Mouse (Mus musculus) midbrain, embryonic 11.5 days (tissue): Measurements from ENCODE around the gene Elp6. TPM values are rescaled to one million over a fixed set of nuclear protein-coding genes. Genes with fewer than 3 reads are reported as not detected.

Experiments used
- ATAC-seq: fragments of 200-750 bp; cut with Nextera tagmentation; 2 replicates; pipeline ENCODE4 v1.8.0; 2017; ENCODE audit warnings: moderate TSS enrichment, moderate library complexity; ENCODE audit not compliant: low FRiP score
- DNase-seq: peaks from one replicate; pipeline ENCODE4 v3.0.0; 2015; ENCODE audit warnings: low spot score; ENCODE audit errors: missing footprints
- H3K27ac ChIP-seq: fragments of 300-500 bp; sonication (generic); 2 replicates; pipeline ENCODE4 v1.5.1; 2014; ENCODE audit warnings: low read depth, low read length
- H3K27me3 ChIP-seq: fragments of 300-500 bp; sonication (generic); 2 replicates; pipeline ENCODE4 v1.6.1; 2014; ENCODE audit warnings: mild to moderate bottlenecking, low read length, moderate library complexity, mixed read lengths; ENCODE audit not compliant: control insufficient read depth, insufficient read depth
- H3K36me3 ChIP-seq: fragments of 300-500 bp; sonication (generic); 2 replicates; pipeline ENCODE4 v1.6.1; 2014; ENCODE audit warnings: mild to moderate bottlenecking, low read length, moderate library complexity, mixed read lengths; ENCODE audit not compliant: control insufficient read depth, insufficient read depth
- H3K4me1 ChIP-seq: fragments of 300-500 bp; sonication (generic); 2 replicates; pipeline ENCODE4 v1.6.1; 2014; ENCODE audit warnings: low read length; ENCODE audit not compliant: control insufficient read depth, insufficient read depth
- H3K4me2 ChIP-seq: fragments of 300-500 bp; sonication (generic); 2 replicates; pipeline ENCODE4 v1.6.1; 2014; ENCODE audit warnings: mild to moderate bottlenecking, moderate library complexity
- H3K4me3 ChIP-seq: fragments of 300-500 bp; sonication (generic); 2 replicates; pipeline ENCODE4 v1.5.1; 2014; ENCODE audit warnings: low read depth, low read length
- H3K9ac ChIP-seq: fragments of 300-500 bp; sonication (generic); 2 replicates; pipeline ENCODE4 v1.6.1; 2014; ENCODE audit warnings: low read length
- H3K9me3 ChIP-seq: fragments of 300-500 bp; sonication (generic); 2 replicates; pipeline ENCODE4 v1.6.1; 2016; ENCODE audit warnings: low read length; ENCODE audit not compliant: control insufficient read depth
- WGBS: fragments of 180-500 bp; shearing (Covaris S2); extraction: QIAGEN DNeasy Blood & Tissue Kit; methylation state at CpG from one replicate; pipeline ENCODE4 v1.1.7; 2014; 5-methylcytosine and 5-hydroxymethylcytosine counted together
- polyA plus RNA-seq: library from polyadenylated mRNA; unstranded; fragments of >200 nt; fragmentation: Nextera tagmentation; extraction: Ambion mirVana; gene quantifications from 2 replicates; pipeline ENCODE4 v1.2.1, GENCODE M21; 2014

Gene Elp6
- polyA plus RNA-seq, 1 experiment from 2014 or later = 40.2 TPM

- WGBS = 81% methylated on average over 5 of the region's 5 CpGs
- no peak for ATAC-seq
- DNase-seq = no peak
- Histone ChIP-seq H3K27ac (no peak overlapping the region), H3K27me3 (no peaks in the 10 kb centered on the region), H3K4me3 (no peak overlapping the region), H3K4me2 (no peak overlapping the region), H3K9ac (no peak overlapping the region), H3K9me3 (no peaks in the 10 kb centered on the region), H3K4me1 (no peaks in the 10 kb centered on the region), H3K36me3 (no peaks in the 10 kb centered on the region)
Measured at GRCm38 (mm10) chr9:110275882-110276281, 29.1 kb upstream of the Elp6 start.

GRCm38 (mm10) chr9:110277431-110277881 is 27.5 kb upstream of the Elp6 start:
- H3K4me3 ChIP-seq = no peak overlapping the region
- DNase-seq (no peak), ATAC-seq (no peak)
- H3K4me1 ChIP-seq = no peaks in the 10 kb centered on the region
- no peak overlapping the region for H3K27ac ChIP-seq
- whole genome bisulfite sequencing = 59% methylated on average over 8 of the region's 8 CpGs
- H3K9me3 ChIP-seq = no peaks in the 10 kb centered on the region
- H3K27me3 ChIP-seq = no peaks in the 10 kb centered on the region
- H3K36me3 ChIP-seq = no peaks in the 10 kb centered on the region
- no peak overlapping the region for H3K9ac ChIP-seq
- H3K4me2 ChIP-seq = no peak overlapping the region

- DNase-seq = no peak
- 94% methylated on average over 8 of the region's 10 CpGs for WGBS
Measured at GRCm38 (mm10) chr9:110284075-110284697, 20.8 kb upstream of the Elp6 start.

GRCm38 (mm10) chr9:110287321-110287924 is 17.6 kb upstream of the Elp6 start:
- peak; percentile 73 for ATAC-seq
- no peaks in the 10 kb centered on the region for H3K36me3 ChIP-seq
- WGBS = 20% methylated on average over 7 of the region's 7 CpGs
- H3K4me2 ChIP-seq = peak overlapping the region; percentile 13; the same call in 1 of the 2 replicates
- H3K27me3 ChIP-seq = no peaks in the 10 kb centered on the region
- peak overlapping the region; percentile 18; the same call in 1 of the 2 replicates for H3K9ac ChIP-seq
- peak overlapping the region; percentile 54; the same call in 1 of the 2 replicates for H3K27ac ChIP-seq
- no peak overlapping the region for H3K4me3 ChIP-seq
- H3K9me3 ChIP-seq = no peaks in the 10 kb centered on the region
- peaks cover 13% of the 10 kb centered on the region for H3K4me1 ChIP-seq
- DNase-seq = peak; percentile 90

More at GRCm38 (mm10) chr9:110284075-110284697, 20.8 kb upstream of the Elp6 start:
- H3K4me2 ChIP-seq = no peak overlapping the region
- no peaks in the 10 kb centered on the region for H3K9me3 ChIP-seq
- no peaks in the 10 kb centered on the region for H3K27me3 ChIP-seq
- H3K4me1 ChIP-seq = peaks cover 13% of the 10 kb centered on the region
- ATAC-seq = no peak
- no peak overlapping the region for H3K4me3 ChIP-seq
- H3K36me3 ChIP-seq = no peaks in the 10 kb centered on the region
- no peak overlapping the region for H3K9ac ChIP-seq
- H3K27ac ChIP-seq = no peak overlapping the region

GRCm38 (mm10) chr9:110293254-110293718 is 11.7 kb upstream of the Elp6 start:
- H3K9me3 ChIP-seq = no peaks in the 10 kb centered on the region
- H3K4me1 ChIP-seq = no peaks in the 10 kb centered on the region
- no peaks in the 10 kb centered on the region for H3K36me3 ChIP-seq
- no peak overlapping the region for H3K9ac ChIP-seq
- ATAC-seq (no peak), DNase-seq (no peak)
- no peaks in the 10 kb centered on the region for H3K27me3 ChIP-seq
- 64% methylated on average over 12 of the region's 12 CpGs for WGBS
- no peak overlapping the region for H3K4me2 ChIP-seq
- no peak overlapping the region for H3K4me3 ChIP-seq
- no peak overlapping the region for H3K27ac ChIP-seq

GRCm38 (mm10) chr9:110293873-110294415 is 11.0 kb upstream of the Elp6 start:
- Histone ChIP-seq H3K4me2 (no peak overlapping the region), H3K4me1 (no peaks in the 10 kb centered on the region), H3K9me3 (no peaks in the 10 kb centered on the region), H3K27ac (no peak overlapping the region), H3K27me3 (no peaks in the 10 kb centered on the region), H3K36me3 (no peaks in the 10 kb centered on the region), H3K4me3 (no peak overlapping the region), H3K9ac (no peak overlapping the region)
- DNase-seq (peak; percentile 74), ATAC-seq (no peak)
- 87% methylated on average over 13 of the region's 13 CpGs for WGBS

- ATAC-seq = no peak
- H3K9me3 ChIP-seq = no peaks in the 10 kb centered on the region
- H3K9ac ChIP-seq = no peak overlapping the region
- no peaks in the 10 kb centered on the region for H3K4me1 ChIP-seq
- H3K4me2 ChIP-seq = no peak overlapping the region
- H3K4me3 ChIP-seq = no peak overlapping the region
- no peaks in the 10 kb centered on the region for H3K27me3 ChIP-seq
- H3K27ac ChIP-seq = no peak overlapping the region
- DNase-seq = no peak
- no peaks in the 10 kb centered on the region for H3K36me3 ChIP-seq
- 45% methylated on average over 3 of the region's 3 CpGs for WGBS
Measured at GRCm38 (mm10) chr9:110294786-110295185, 10.2 kb upstream of the Elp6 start.

- Histone ChIP-seq H3K4me2 (no peak overlapping the region), H3K36me3 (no peaks in the 10 kb centered on the region), H3K4me3 (no peak overlapping the region), H3K4me1 (no peaks in the 10 kb centered on the region), H3K27ac (no peak overlapping the region), H3K27me3 (no peaks in the 10 kb centered on the region), H3K9me3 (no peaks in the 10 kb centered on the region; the same call in 1 of the 2 replicates), H3K9ac (no peak overlapping the region)
- 6% methylated on average over 5 of the region's 5 CpGs for WGBS
- DNase-seq (peak; percentile 99), ATAC-seq (peak; percentile 75)
Measured at GRCm38 (mm10) chr9:110296867-110297627, 7.9 kb upstream of the Elp6 start.
